Mouse (Mus musculus) forebrain, embryonic 12.5 days (tissue): ENCODE data around the gene Wdr91. TPM values are rescaled to one million over a fixed set of nuclear protein-coding genes. Genes with fewer than 3 reads are reported as not detected.

Experiments
- ATAC-seq: fragments of 200-750 bp; cut with Nextera tagmentation; 2 replicates; pipeline ENCODE4 v1.8.0; 2017; ENCODE audit warnings: moderate TSS enrichment; ENCODE audit not compliant: low FRiP score
- H3K27ac ChIP-seq: fragments of 300-500 bp; sonication (generic); 2 replicates; pipeline ENCODE4 v1.5.1; 2016; ENCODE audit warnings: mild to moderate bottlenecking
- H3K27me3 ChIP-seq: fragments of 300-500 bp; sonication (generic); 2 replicates; pipeline ENCODE4 v1.6.1; 2016; ENCODE audit warnings: mild to moderate bottlenecking
- H3K36me3 ChIP-seq: fragments of 300-500 bp; sonication (generic); replicated peaks from 2 replicates; pipeline ENCODE4 v1.6.1; 2016; ENCODE audit warnings: mild to moderate bottlenecking
- H3K4me1 ChIP-seq: fragments of 300-500 bp; sonication (generic); 2 replicates; pipeline ENCODE4 v1.6.1; 2016
- H3K4me2 ChIP-seq: fragments of 300-500 bp; sonication (generic); 2 replicates; pipeline ENCODE4 v1.6.1; 2016; ENCODE audit warnings: mild to moderate bottlenecking, moderate library complexity
- H3K4me3 ChIP-seq: fragments of 300-500 bp; sonication (generic); replicated peaks from 2 replicates; pipeline ENCODE4 v1.5.1; 2016; ENCODE audit warnings: mild to moderate bottlenecking
- H3K9ac ChIP-seq: fragments of 300-500 bp; sonication (generic); 2 replicates; pipeline ENCODE4 v1.6.1; 2016; ENCODE audit warnings: mild to moderate bottlenecking
- H3K9me3 ChIP-seq: fragments of 300-500 bp; sonication (generic); 2 replicates; pipeline ENCODE4 v1.6.1; 2016
- WGBS: fragments of 180-500 bp; shearing (Covaris S2); methylation state at CpG from one replicate; pipeline ENCODE4 v1.1.7; 2016; 5-methylcytosine and 5-hydroxymethylcytosine counted together
- polyA plus RNA-seq: library from polyadenylated mRNA; unstranded; fragments of >200 nt; fragmentation: Nextera tagmentation; extraction: Ambion mirVana; gene quantifications from 2 replicates; pipeline ENCODE4 v1.2.1, GENCODE M21; 2016

Wdr91 gene
- polyA plus RNA-seq, 1 experiment from 2014 or later, result 12.3 TPM

- Histone ChIP-seq H3K9ac (0 out of 2 replicates have a peak overlapping the region, but pooled peaks have one; percentile 8), H3K36me3 (no peaks in the 10 kb centered on the region; the same call in 1 of the 2 replicates), H3K4me2 (no peak overlapping the region), H3K4me3 (no peak overlapping the region), H3K4me1 (peaks cover 20% of the 10 kb centered on the region), H3K27ac (no peak overlapping the region), H3K9me3 (no peaks in the 10 kb centered on the region), H3K27me3 (no peaks in the 10 kb centered on the region)
- WGBS, result 80% methylated on average over 21 of the region's 21 CpGs
- ATAC-seq, result no peak
Observed at GRCm38 (mm10) chr6:34874101-34874921, 36.4 kb downstream of the Wdr91 start.

GRCm38 (mm10) chr6:34872871-34873270, 37.8 kb downstream of the Wdr91 start:
- H3K4me1 ChIP-seq, result peaks cover 12% of the 10 kb centered on the region
- no peaks in the 10 kb centered on the region for H3K9me3 ChIP-seq
- H3K4me2 ChIP-seq, result no peak overlapping the region
- no peak overlapping the region for H3K4me3 ChIP-seq
- no peaks in the 10 kb centered on the region for H3K27me3 ChIP-seq
- no peak for ATAC-seq
- 87% methylated on average over 10 of the region's 10 CpGs for WGBS
- H3K9ac ChIP-seq, result no peak overlapping the region
- no peak overlapping the region for H3K27ac ChIP-seq
- H3K36me3 ChIP-seq, result no peaks in the 10 kb centered on the region; the same call in 1 of the 2 replicates

GRCm38 (mm10) chr6:34871929-34872328, 38.7 kb downstream of the Wdr91 start:
- no peaks in the 10 kb centered on the region; the same call in 1 of the 2 replicates for H3K36me3 ChIP-seq

GRCm38 (mm10) chr6:34870724-34871123, 40.0 kb downstream of the Wdr91 start:
- Histone ChIP-seq H3K27ac (no peak overlapping the region), H3K4me1 (no peaks in the 10 kb centered on the region; the same call in 1 of the 2 replicates), H3K9me3 (no peaks in the 10 kb centered on the region), H3K4me2 (no peak overlapping the region), H3K9ac (no peak overlapping the region), H3K4me3 (no peak overlapping the region), H3K36me3 (no peaks in the 10 kb centered on the region; the same call in 1 of the 2 replicates), H3K27me3 (no peaks in the 10 kb centered on the region)
- WGBS, result 74% methylated on average over 5 of the region's 5 CpGs
- ATAC-seq, result no peak

More at GRCm38 (mm10) chr6:34871929-34872328, 38.7 kb downstream of the Wdr91 start:
- Histone ChIP-seq H3K4me3 (no peak overlapping the region), H3K9ac (no peak overlapping the region), H3K4me1 (peaks cover 7% of the 10 kb centered on the region), H3K27me3 (no peaks in the 10 kb centered on the region), H3K4me2 (no peak overlapping the region), H3K27ac (no peak overlapping the region), H3K9me3 (no peaks in the 10 kb centered on the region)
- 94% methylated on average over 7 of the region's 7 CpGs for WGBS
- ATAC-seq, result no peak

GRCm38 (mm10) chr6:34870136-34870535, 40.5 kb downstream of the Wdr91 start:
- Histone ChIP-seq H3K4me1 (no peaks in the 10 kb centered on the region; the same call in 1 of the 2 replicates), H3K9ac (no peak overlapping the region), H3K4me3 (no peak overlapping the region), H3K9me3 (no peaks in the 10 kb centered on the region), H3K27ac (no peak overlapping the region), H3K36me3 (no peaks in the 10 kb centered on the region; the same call in 1 of the 2 replicates), H3K27me3 (no peaks in the 10 kb centered on the region), H3K4me2 (no peak overlapping the region)
- WGBS, result 92% methylated on average over 5 of the region's 5 CpGs
- ATAC-seq, result no peak

GRCm38 (mm10) chr6:34869225-34869915, 41.3 kb downstream of the Wdr91 start:
- WGBS, result 90% methylated on average over 13 of the region's 13 CpGs

GRCm38 (mm10) chr6:34868507-34869217, 42.0 kb downstream of the Wdr91 start:
- 86% methylated on average over 20 of the region's 20 CpGs for WGBS
- no peak for ATAC-seq

More at GRCm38 (mm10) chr6:34869225-34869915, 41.3 kb downstream of the Wdr91 start:
- no peak overlapping the region for H3K9ac ChIP-seq
- H3K4me3 ChIP-seq, result no peak overlapping the region
- H3K36me3 ChIP-seq, result no peaks in the 10 kb centered on the region; the same call in 1 of the 2 replicates
- H3K4me2 ChIP-seq, result no peak overlapping the region
- no peak for ATAC-seq
- no peaks in the 10 kb centered on the region for H3K27me3 ChIP-seq
- no peak overlapping the region for H3K27ac ChIP-seq
- no peaks in the 10 kb centered on the region for H3K9me3 ChIP-seq
- no peaks in the 10 kb centered on the region for H3K4me1 ChIP-seq

GRCm38 (mm10) chr6:34867995-34868350, 42.7 kb downstream of the Wdr91 start:
- Histone ChIP-seq H3K4me1 (no peaks in the 10 kb centered on the region), H3K36me3 (no peaks in the 10 kb centered on the region), H3K9ac (no peak overlapping the region), H3K4me2 (no peak overlapping the region), H3K9me3 (no peaks in the 10 kb centered on the region), H3K27me3 (no peaks in the 10 kb centered on the region), H3K27ac (no peak overlapping the region), H3K4me3 (no peak overlapping the region)
- WGBS, result 73% methylated on average over 10 of the region's 10 CpGs
- ATAC-seq, result no peak

More at GRCm38 (mm10) chr6:34868507-34869217, 42.0 kb downstream of the Wdr91 start:
- Histone ChIP-seq H3K4me3 (no peak overlapping the region), H3K36me3 (no peaks in the 10 kb centered on the region), H3K27ac (no peak overlapping the region), H3K4me1 (no peaks in the 10 kb centered on the region), H3K9me3 (no peaks in the 10 kb centered on the region), H3K27me3 (no peaks in the 10 kb centered on the region), H3K9ac (no peak overlapping the region), H3K4me2 (no peak overlapping the region)

- Histone ChIP-seq H3K9me3 (no peaks in the 10 kb centered on the region), H3K27ac (no peak overlapping the region), H3K36me3 (no peaks in the 10 kb centered on the region), H3K9ac (no peak overlapping the region), H3K27me3 (no peaks in the 10 kb centered on the region), H3K4me3 (no peak overlapping the region), H3K4me1 (no peaks in the 10 kb centered on the region), H3K4me2 (no peak overlapping the region)
- no peak for ATAC-seq
- WGBS, result 81% methylated on average over 16 of the region's 16 CpGs
Observed at GRCm38 (mm10) chr6:34867301-34867994, 43.2 kb downstream of the Wdr91 start.

- Histone ChIP-seq H3K4me1 (no peaks in the 10 kb centered on the region), H3K4me2 (no peak overlapping the region), H3K9me3 (no peaks in the 10 kb centered on the region), H3K27me3 (no peaks in the 10 kb centered on the region), H3K36me3 (no peaks in the 10 kb centered on the region), H3K9ac (no peak overlapping the region), H3K4me3 (no peak overlapping the region), H3K27ac (no peak overlapping the region)
- WGBS, result 53% methylated on average over 8 of the region's 8 CpGs
- no peak for ATAC-seq
Observed at GRCm38 (mm10) chr6:34866786-34867185, 43.9 kb downstream of the Wdr91 start.

- Histone ChIP-seq H3K4me3 (no peak overlapping the region), H3K27me3 (no peaks in the 10 kb centered on the region), H3K27ac (no peak overlapping the region), H3K36me3 (no peaks in the 10 kb centered on the region), H3K9ac (no peak overlapping the region), H3K4me2 (no peak overlapping the region), H3K9me3 (no peaks in the 10 kb centered on the region), H3K4me1 (no peaks in the 10 kb centered on the region)
- ATAC-seq, result no peak
- 67% methylated on average over 7 of the region's 7 CpGs for WGBS
Observed at GRCm38 (mm10) chr6:34865711-34866593, 44.7 kb downstream of the Wdr91 start.
